Mouse (Mus musculus) hematopoietic stem cell, adult 5-6 weeks (primary cell): Measurements from ENCODE around the gene Il17rd. TPM values are rescaled to one million over a fixed set of nuclear protein-coding genes. Genes with fewer than 3 reads are reported as not detected.

Source experiments
- ATAC-seq, 2 experiments: fragments of 125-278 bp in 1 of 2; replicated peaks in 1 of 2; 2 replicates each; pipeline ENCODE4 v1.8.0; 2016 to 2017; ENCODE audit warnings: inconsistent platforms in 2 of 2, mild to moderate bottlenecking in 2 of 2, moderate number of reproducible peaks in 2 of 2, low read depth in 1 of 2, moderate TSS enrichment in 1 of 2; ENCODE audit not compliant: low FRiP score in 2 of 2, poor library complexity in 2 of 2, severe bottlenecking in 2 of 2, insufficient read depth in 1 of 2, low TSS enrichment in 1 of 2
- total RNA-seq: library from RNA; stranded (forward); fragments of 172-1452, 232-1000 nt; gene quantifications from 2 replicates; pipeline ENCODE4 v1.2.3, GENCODE M21; 2017

Gene Il17rd
- 0.13 TPM in 1 of 2 replicates, not detected in the other for total RNA-seq

GRCm38 (mm10) chr14:27038783-27039182 is at the start of gene Il17rd:
Il17rd (plus strand) TSS chr14:27038941.
- ATAC-seq, result peak; percentile 54 to 81; a peak in 3 of 4 replicates

- ATAC-seq, result no peak
These were observed 47.1 kb upstream of the Il17rd start for GRCm38 (mm10) chr14:26991622-26992021.

GRCm38 (mm10) chr14:26993427-26993826 is 45.3 kb upstream of the Il17rd start:
- no peak for ATAC-seq

- ATAC-seq, result peak; percentile 86 to 91
These were observed 44.5 kb upstream of the Il17rd start, which contains the start of gene Hesx1 for GRCm38 (mm10) chr14:26994211-26994741. Hesx1 (plus strand) TSS chr14:26994416.

GRCm38 (mm10) chr14:26996257-26996656 is 42.5 kb upstream of the Il17rd start:
- no peak for ATAC-seq

- no peak for ATAC-seq
These were observed 38.4 kb upstream of the Il17rd start for GRCm38 (mm10) chr14:27000386-27000785.

GRCm38 (mm10) chr14:27004906-27005305 is 33.8 kb upstream of the Il17rd start:
- ATAC-seq, result no peak

GRCm38 (mm10) chr14:27005937-27006336 is 32.8 kb upstream of the Il17rd start:
- ATAC-seq, result no peak

GRCm38 (mm10) chr14:27011561-27011960 is 27.2 kb upstream of the Il17rd start:
- no peak for ATAC-seq

GRCm38 (mm10) chr14:27013658-27014057 is 25.1 kb upstream of the Il17rd start:
- no peak for ATAC-seq

GRCm38 (mm10) chr14:27017936-27018335 is 20.8 kb upstream of the Il17rd start:
- ATAC-seq, result no peak

- ATAC-seq, result no peak
These were observed 18.9 kb upstream of the Il17rd start for GRCm38 (mm10) chr14:27019850-27020249.

- ATAC-seq, result peak; percentile 49 to 51; a peak in 1 of 4 replicates
These were observed 15.9 kb upstream of the Il17rd start for GRCm38 (mm10) chr14:27022876-27023275.

GRCm38 (mm10) chr14:27024664-27025063 is 14.1 kb upstream of the Il17rd start:
- peak; percentile 7 to 42; a peak in 1 of 4 replicates for ATAC-seq

- ATAC-seq, result peak; percentile 64 to 83
These were observed 9.0 kb upstream of the Il17rd start for GRCm38 (mm10) chr14:27029771-27030173.

- ATAC-seq, result no peak
These were observed 7.6 kb upstream of the Il17rd start for GRCm38 (mm10) chr14:27031142-27031541.

- no peak for ATAC-seq
These were observed 1.2 kb upstream of the Il17rd start for GRCm38 (mm10) chr14:27037513-27037912.

GRCm38 (mm10) chr14:27039281-27040248 is 824 bp downstream of the Il17rd start:
- ATAC-seq, result no peak
